Mouse (Mus musculus) forebrain, embryonic 14.5 days (tissue): ENCODE measurements around the gene Tex21. TPM values are rescaled to one million over a fixed set of nuclear protein-coding genes. Genes with fewer than 3 reads are reported as not detected.
A peak's percentile ranks its signal among the peaks of the same experiment; 100 is the strongest.

Experiments
- ATAC-seq: fragments of 200-750 bp; cut with Nextera tagmentation; 2 replicates; pipeline ENCODE4 v1.8.0; 2017; ENCODE audit warnings: mild to moderate bottlenecking, moderate library complexity
- DNase-seq: peaks from one replicate; pipeline ENCODE4 v3.0.0-alpha.2; 2015; ENCODE audit warnings: low spot score
- H3K27ac ChIP-seq: fragments of 300-500 bp; sonication (generic); 2 replicates; pipeline ENCODE4 v1.5.1; 2014; ENCODE audit warnings: low read depth, mild to moderate bottlenecking, control low read depth, low read length, moderate library complexity
- H3K27me3 ChIP-seq: fragments of 300-500 bp; sonication (generic); replicated peaks from 2 replicates; pipeline ENCODE4 v1.6.1; 2014; ENCODE audit warnings: low read length, control low read depth, mixed read lengths; ENCODE audit not compliant: control insufficient read depth, insufficient read depth
- H3K36me3 ChIP-seq: fragments of 300-500 bp; sonication (generic); 2 replicates; pipeline ENCODE4 v1.6.1; 2014; ENCODE audit warnings: low read length, control low read depth; ENCODE audit not compliant: control insufficient read depth, insufficient read depth
- H3K4me1 ChIP-seq: fragments of 300-500 bp; sonication (generic); 2 replicates; pipeline ENCODE4 v1.6.1; 2014; ENCODE audit warnings: antibody characterized with exemption, low read length, control low read depth; ENCODE audit not compliant: control insufficient read depth, insufficient read depth
- H3K4me2 ChIP-seq: fragments of 300-500 bp; sonication (generic); 2 replicates; pipeline ENCODE4 v1.6.1; 2014; ENCODE audit warnings: mild to moderate bottlenecking, control low read depth, low read length
- H3K4me3 ChIP-seq: fragments of 300-500 bp; sonication (generic); 2 replicates; pipeline ENCODE4 v1.5.1; 2014; ENCODE audit warnings: low read depth, low read length, control low read depth
- H3K9ac ChIP-seq: fragments of 300-500 bp; sonication (generic); 2 replicates; pipeline ENCODE4 v1.6.1; 2014; ENCODE audit warnings: mild to moderate bottlenecking, low read length, control low read depth, moderate library complexity
- H3K9me3 ChIP-seq: fragments of 300-500 bp; sonication (generic); replicated peaks from 2 replicates; pipeline ENCODE4 v1.6.1; 2016; ENCODE audit warnings: low read length, control low read depth, mixed read lengths; ENCODE audit not compliant: control insufficient read depth
- WGBS: fragments of 180-500 bp; shearing (Covaris S2); extraction: QIAGEN DNeasy Blood & Tissue Kit; methylation state at CpG from one replicate; pipeline ENCODE4 v1.1.7; 2014; 5-methylcytosine and 5-hydroxymethylcytosine counted together
- polyA plus RNA-seq: library from polyadenylated mRNA; unstranded; fragments of >200 nt; fragmentation: Nextera tagmentation; extraction: Ambion mirVana; gene quantifications from 2 replicates; pipeline ENCODE4 v1.2.1, GENCODE M21; 2014

Tex21 gene
- polyA plus RNA-seq, 1 experiment from 2014 or later, result not detected

DNA sequence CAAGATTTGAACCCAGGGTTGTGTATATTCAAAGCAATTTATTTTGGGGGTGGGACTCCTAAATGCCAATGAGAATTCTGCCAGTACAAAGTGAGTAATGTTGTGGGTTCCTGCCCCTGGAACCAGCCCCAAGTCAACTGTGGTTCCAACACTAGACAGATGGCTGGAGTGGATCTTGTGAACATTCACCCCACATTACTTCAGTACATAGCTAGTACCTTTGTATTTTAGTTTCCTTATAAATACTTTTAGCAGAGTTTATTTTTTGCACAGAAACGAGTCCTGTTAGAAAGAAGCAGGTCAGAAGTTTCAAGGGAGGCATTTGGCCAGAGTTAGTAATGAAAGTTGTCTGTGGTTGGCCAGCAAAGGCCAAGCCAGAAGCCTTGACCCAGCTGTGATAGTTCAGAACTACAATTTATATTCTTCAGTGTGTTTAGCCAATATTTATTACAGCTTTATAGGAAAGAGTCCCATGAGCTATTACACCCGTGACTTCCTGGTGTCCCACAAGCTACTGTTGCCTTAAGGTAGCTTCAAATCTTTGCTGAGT lies 34.6 kb upstream of the Tex21 start:
- Histone ChIP-seq H3K27me3 (no peaks in the 10 kb centered on the region), H3K4me3 (no peak overlapping the region), H3K9ac (no peak overlapping the region), H3K36me3 (peaks cover 19% of the 10 kb centered on the region), H3K4me1 (peaks cover 4% of the 10 kb centered on the region; the same call in 1 of the 2 replicates), H3K9me3 (no peaks in the 10 kb centered on the region), H3K27ac (no peak overlapping the region), H3K4me2 (no peak overlapping the region)
- no peak for DNase-seq
- 88% methylated on average over 2 of the region's 2 CpGs for WGBS
- ATAC-seq, result no peak

DNA sequence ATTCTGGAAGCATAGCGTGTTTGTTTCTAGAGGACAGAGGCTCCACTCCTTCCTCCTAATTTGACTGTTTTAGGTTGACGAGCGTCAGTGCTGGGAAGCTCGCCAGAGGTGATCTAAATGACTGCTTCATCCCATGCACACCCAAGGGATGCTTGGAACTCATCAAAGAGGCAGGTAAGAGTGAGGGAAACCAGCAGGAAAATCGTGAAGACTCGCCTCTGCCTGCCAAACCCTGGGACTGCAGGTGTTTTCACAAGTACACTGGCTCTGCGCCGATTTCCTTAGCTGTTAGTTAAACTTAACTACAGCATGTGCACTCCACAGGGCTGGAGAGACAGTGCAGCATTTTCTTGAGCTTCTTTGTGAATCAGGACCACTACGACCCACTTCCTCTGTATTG lies 34.0 kb upstream of the Tex21 start:
- WGBS, result 71% methylated on average over 9 of the region's 9 CpGs
- no peak overlapping the region for H3K9ac ChIP-seq
- H3K27me3 ChIP-seq, result no peaks in the 10 kb centered on the region
- ATAC-seq, result no peak
- peaks cover 19% of the 10 kb centered on the region for H3K36me3 ChIP-seq
- no peak overlapping the region for H3K4me3 ChIP-seq
- DNase-seq, result no peak
- no peak overlapping the region for H3K27ac ChIP-seq
- H3K4me1 ChIP-seq, result peaks cover 4% of the 10 kb centered on the region; the same call in 1 of the 2 replicates
- no peak overlapping the region for H3K4me2 ChIP-seq
- no peaks in the 10 kb centered on the region for H3K9me3 ChIP-seq

DNA sequence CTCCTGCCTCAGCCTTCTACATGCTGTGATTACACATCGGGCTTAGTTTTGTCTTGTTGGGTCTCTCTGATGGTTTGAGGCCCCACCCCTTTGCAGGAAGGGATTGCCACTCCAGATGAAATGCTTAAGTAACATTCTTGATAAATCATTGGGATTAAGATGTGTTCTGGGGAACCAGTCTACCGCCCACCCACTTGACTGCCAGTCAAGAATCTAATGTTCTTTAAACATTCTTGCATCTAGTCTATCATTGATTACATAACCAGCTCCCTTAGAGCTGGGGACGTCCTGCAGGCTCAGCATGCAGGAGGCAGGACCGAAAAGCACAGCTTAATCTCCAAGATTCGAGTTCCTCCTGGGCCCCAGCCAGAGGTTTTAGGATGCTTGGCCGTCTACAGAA lies 31.7 kb upstream of the Tex21 start:
- no peak overlapping the region for H3K4me2 ChIP-seq
- H3K27ac ChIP-seq, result no peak overlapping the region
- ATAC-seq (no peak), DNase-seq (no peak)
- no peak overlapping the region for H3K4me3 ChIP-seq
- H3K4me1 ChIP-seq, result peaks cover 4% of the 10 kb centered on the region; the same call in 1 of the 2 replicates
- no peaks in the 10 kb centered on the region for H3K9me3 ChIP-seq
- no peaks in the 10 kb centered on the region for H3K27me3 ChIP-seq
- peaks cover 11% of the 10 kb centered on the region; the same call in 1 of the 2 replicates for H3K36me3 ChIP-seq
- 83% methylated on average over 6 of the region's 6 CpGs for WGBS
- no peak overlapping the region for H3K9ac ChIP-seq

DNA sequence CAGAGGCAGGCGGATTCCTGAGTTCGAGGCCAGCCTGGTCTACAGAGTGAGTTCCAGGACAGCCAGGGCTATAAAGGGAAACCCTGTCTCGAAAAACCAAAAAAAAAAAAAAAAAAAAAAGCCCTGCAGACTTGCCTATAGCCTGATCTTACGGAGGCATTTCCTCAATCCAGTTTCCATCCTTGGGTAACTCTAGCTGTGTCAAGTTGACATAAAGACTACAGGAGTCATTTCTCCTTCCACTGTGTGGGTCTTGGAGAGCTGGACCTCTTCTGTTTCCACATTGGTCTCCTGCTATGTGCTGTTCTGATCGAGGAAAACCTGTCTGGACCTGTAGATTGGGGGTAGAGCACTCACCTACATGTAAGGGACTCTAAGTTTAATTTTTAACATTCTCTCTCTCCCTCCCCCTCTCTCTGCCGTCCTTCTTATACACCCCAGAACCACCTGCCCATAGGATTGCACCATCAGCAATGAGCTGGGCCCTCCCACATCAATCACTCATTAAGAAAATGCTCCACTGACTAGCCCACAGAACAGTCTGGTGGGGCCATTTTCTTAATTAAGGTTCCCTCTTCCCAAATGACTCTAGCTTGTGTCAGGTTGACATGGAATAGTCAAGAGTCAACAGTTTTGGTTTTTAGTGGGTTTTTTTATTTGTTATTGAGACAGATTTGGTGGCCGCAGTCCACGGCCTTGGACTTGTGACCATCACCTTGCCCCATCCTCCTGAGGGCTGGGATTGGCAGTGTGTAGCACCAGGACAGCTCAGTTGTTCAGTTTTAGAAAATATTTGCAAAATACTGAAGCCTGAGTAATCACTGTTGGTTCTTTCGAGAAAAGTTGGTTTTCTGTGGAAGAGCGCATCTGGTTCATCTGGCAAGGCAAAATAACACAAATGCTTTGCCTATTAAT lies 26.3 kb upstream of the Tex21 start:
- H3K4me3 ChIP-seq, result no peak overlapping the region
- H3K4me2 ChIP-seq, result no peak overlapping the region
- ATAC-seq (no peak), DNase-seq (no peak)
- H3K4me1 ChIP-seq, result no peaks in the 10 kb centered on the region
- H3K9ac ChIP-seq, result no peak overlapping the region
- WGBS, result 92% methylated on average over 10 of the region's 10 CpGs
- H3K27ac ChIP-seq, result no peak overlapping the region
- no peaks in the 10 kb centered on the region for H3K36me3 ChIP-seq
- H3K27me3 ChIP-seq, result no peaks in the 10 kb centered on the region
- no peaks in the 10 kb centered on the region for H3K9me3 ChIP-seq

DNA sequence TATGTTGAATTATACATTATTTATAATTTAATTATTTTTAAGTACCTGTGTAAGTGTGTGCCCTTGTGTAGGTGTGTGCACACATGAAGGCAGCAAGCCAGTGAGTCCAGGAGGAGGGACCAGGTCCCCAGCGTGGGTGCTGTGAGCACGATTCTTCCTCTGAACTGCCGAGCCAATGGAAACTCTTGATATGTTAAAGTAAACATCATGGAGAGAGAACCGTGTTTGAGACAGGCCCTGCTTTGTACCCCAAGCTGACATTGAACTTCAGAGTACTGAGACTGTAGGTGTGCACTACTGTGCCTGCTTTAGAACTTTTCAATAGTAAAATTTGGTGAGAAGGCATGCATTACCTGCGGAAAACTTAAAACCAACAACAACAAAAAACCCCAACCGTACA lies 25.0 kb upstream of the Tex21 start:
- Histone ChIP-seq H3K27me3 (no peaks in the 10 kb centered on the region), H3K4me2 (no peak overlapping the region), H3K4me3 (no peak overlapping the region), H3K27ac (no peak overlapping the region), H3K36me3 (no peaks in the 10 kb centered on the region), H3K9ac (no peak overlapping the region), H3K9me3 (no peaks in the 10 kb centered on the region), H3K4me1 (no peaks in the 10 kb centered on the region)
- WGBS, result 93% methylated on average over 6 of the region's 6 CpGs
- ATAC-seq (no peak), DNase-seq (no peak)

DNA sequence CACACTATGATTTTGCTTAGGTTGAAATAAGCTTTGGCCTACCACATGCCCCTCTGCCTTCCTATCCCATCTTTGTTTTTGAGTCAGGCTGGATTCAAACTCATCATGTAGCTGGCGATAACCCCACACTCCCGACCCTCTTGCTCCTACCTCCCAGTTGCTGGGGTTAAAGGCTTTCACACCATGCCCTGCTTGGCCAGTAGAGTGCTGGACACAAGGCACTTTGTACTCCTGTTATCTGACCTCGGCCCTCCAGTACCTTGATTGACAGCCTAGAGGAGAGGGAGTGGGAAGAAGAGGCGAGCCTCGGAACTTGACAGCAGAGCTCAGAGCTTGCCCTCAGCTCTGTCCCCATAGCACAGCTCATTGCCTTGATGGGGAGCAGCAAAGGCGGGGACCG lies 22.6 kb upstream of the Tex21 start:
- no peak for ATAC-seq
- no peak overlapping the region for H3K4me2 ChIP-seq
- WGBS, result 74% methylated on average over 7 of the region's 7 CpGs
- H3K27me3 ChIP-seq, result no peaks in the 10 kb centered on the region
- H3K9ac ChIP-seq, result no peak overlapping the region
- H3K36me3 ChIP-seq, result no peaks in the 10 kb centered on the region
- no peaks in the 10 kb centered on the region for H3K4me1 ChIP-seq
- no peak for DNase-seq
- H3K4me3 ChIP-seq, result no peak overlapping the region
- no peak overlapping the region for H3K27ac ChIP-seq
- H3K9me3 ChIP-seq, result no peaks in the 10 kb centered on the region

DNA sequence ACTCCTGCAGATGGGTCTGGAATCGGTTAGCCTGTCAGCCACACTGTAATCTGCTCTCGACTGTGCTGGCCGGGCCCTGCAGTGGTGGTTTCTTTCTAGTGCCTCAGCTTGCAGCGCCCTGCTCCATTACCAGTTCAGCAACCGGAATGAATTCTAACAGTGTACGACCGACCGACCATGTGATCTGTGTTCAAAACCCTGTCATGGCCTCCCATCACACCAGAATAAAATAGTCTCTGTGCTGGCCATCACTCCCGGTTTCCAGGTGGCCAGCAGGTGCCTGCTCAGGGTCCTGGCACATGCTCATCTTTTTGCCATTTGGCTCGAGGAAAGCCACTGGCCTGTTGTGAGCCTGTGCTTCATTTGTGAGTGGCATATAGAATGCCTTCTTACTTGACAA lies 22.1 kb upstream of the Tex21 start:
- no peaks in the 10 kb centered on the region for H3K36me3 ChIP-seq
- no peak overlapping the region for H3K4me2 ChIP-seq
- H3K4me3 ChIP-seq, result no peak overlapping the region
- no peak for ATAC-seq
- H3K27me3 ChIP-seq, result no peaks in the 10 kb centered on the region
- DNase-seq, result no peak
- H3K9me3 ChIP-seq, result no peaks in the 10 kb centered on the region
- no peak overlapping the region for H3K27ac ChIP-seq
- WGBS, result 69% methylated on average over 10 of the region's 10 CpGs
- H3K4me1 ChIP-seq, result no peaks in the 10 kb centered on the region
- H3K9ac ChIP-seq, result no peak overlapping the region

DNA sequence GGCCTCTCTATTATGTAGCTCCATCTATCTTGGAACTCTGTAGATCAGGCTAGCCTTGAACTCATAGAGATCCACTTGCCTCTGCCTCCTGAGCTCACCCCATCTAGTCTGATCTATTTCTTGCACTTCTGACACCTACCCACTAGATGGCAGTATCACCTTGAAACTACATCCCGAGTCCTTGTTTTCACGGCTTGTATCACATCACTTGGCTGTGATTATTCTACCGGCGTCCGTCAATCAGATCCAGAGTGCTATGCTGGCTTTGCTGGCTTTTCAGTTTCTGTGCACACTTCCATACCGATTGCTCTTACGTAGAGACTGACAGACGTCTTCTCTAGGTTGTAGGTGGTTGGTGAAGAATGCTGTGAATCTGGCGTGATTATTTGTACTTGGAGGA lies 20.3 kb upstream of the Tex21 start:
- no peak overlapping the region for H3K27ac ChIP-seq
- H3K9ac ChIP-seq, result no peak overlapping the region
- H3K9me3 ChIP-seq, result no peaks in the 10 kb centered on the region
- ATAC-seq, result peak; percentile 70
- H3K4me1 ChIP-seq, result no peaks in the 10 kb centered on the region
- H3K4me2 ChIP-seq, result no peak overlapping the region
- DNase-seq, result peak; percentile 77
- 69% methylated on average over 9 of the region's 9 CpGs for WGBS
- H3K4me3 ChIP-seq, result no peak overlapping the region
- H3K36me3 ChIP-seq, result 0 out of 2 replicates have a peak, but pooled peaks cover 3% of the 10 kb centered on the region
- no peaks in the 10 kb centered on the region for H3K27me3 ChIP-seq

DNA sequence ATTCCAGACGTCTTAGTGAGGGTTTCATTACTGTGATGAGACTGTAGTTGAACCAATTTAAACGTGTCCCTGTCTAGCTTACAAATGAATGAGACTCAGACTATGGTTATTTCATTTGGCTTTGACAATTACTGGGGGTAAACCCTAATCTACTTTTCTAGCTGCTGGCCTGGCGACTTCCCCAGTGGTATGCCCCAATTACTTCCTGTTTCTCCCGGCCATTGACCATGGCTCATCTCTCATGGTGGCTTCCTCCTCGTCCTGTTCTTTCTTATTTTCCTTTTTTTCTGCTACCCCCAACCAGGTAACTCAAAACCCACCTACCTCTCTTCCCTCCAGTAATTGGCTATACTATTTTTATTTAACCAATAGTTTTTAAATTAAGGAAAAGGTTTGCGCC lies 18.5 kb upstream of the Tex21 start:
- Histone ChIP-seq H3K9ac (no peak overlapping the region), H3K9me3 (no peaks in the 10 kb centered on the region), H3K27me3 (no peaks in the 10 kb centered on the region), H3K36me3 (0 out of 2 replicates have a peak, but pooled peaks cover 3% of the 10 kb centered on the region), H3K4me3 (no peak overlapping the region), H3K4me1 (no peaks in the 10 kb centered on the region), H3K4me2 (no peak overlapping the region), H3K27ac (no peak overlapping the region)
- DNase-seq (no peak), ATAC-seq (no peak)
- WGBS, result 77% methylated on average over 6 of the region's 6 CpGs
